Mouse (Mus musculus): ENCODE data around the gene Rhbdf1. TPM values are rescaled to one million over a fixed set of nuclear protein-coding genes. Genes with fewer than 3 reads are reported as not detected.

Gene Rhbdf1
- polyA plus RNA-seq, 1 experiment from 2014 or later, result 28.2 TPM

- Histone ChIP-seq H3K27me3 (ENCODE audit: control insufficient read depth, insufficient read depth, low read length) (no peaks in the 10 kb centered on the region), H3K27ac (ENCODE audit: low read depth, low read length) (peak overlapping the region; percentile 25; the same call in 1 of the 2 replicates), H3K4me3 (ENCODE audit: low read depth, low read length) (no peak overlapping the region), H3K4me1 (ENCODE audit: control insufficient read depth, insufficient read depth, low read length) (peaks cover 7% of the 10 kb centered on the region; the same call in 1 of the 2 replicates), H3K4me2 (no peak overlapping the region), H3K36me3 (ENCODE audit: control insufficient read depth, insufficient read depth, low read length) (no peaks in the 10 kb centered on the region; the same call in 1 of the 2 replicates), H3K9me3 (replicated peaks; ENCODE audit: control insufficient read depth, low read length) (no peaks in the 10 kb centered on the region), H3K9ac (ENCODE audit: low read depth, low read length) (no peak overlapping the region)
- 65% methylated on average over 10 of the region's 10 CpGs for WGBS (ENCODE audit: insufficient replicate concordance)
- peak; percentile 22; the same call in 1 of the 2 replicates for ATAC-seq (replicated peaks; ENCODE audit: insufficient number of reproducible peaks, low FRiP score, low TSS enrichment)
These were observed 40.7 kb upstream of the Rhbdf1 start for GRCm38 (mm10) chr11:32262674-32263415.

- 89% methylated on average over 3 of the region's 3 CpGs for WGBS (ENCODE audit: insufficient replicate concordance)
- no peak for ATAC-seq (replicated peaks; ENCODE audit: insufficient number of reproducible peaks, low FRiP score, low TSS enrichment)
These were observed 34.5 kb upstream of the Rhbdf1 start for GRCm38 (mm10) chr11:32256566-32256965.

GRCm38 (mm10) chr11:32256146-32256545 lies 34.0 kb upstream of the Rhbdf1 start:
- Histone ChIP-seq H3K4me3 (ENCODE audit: low read depth, low read length) (no peak overlapping the region), H3K9ac (ENCODE audit: low read depth, low read length) (peak overlapping the region; percentile 59), H3K9me3 (replicated peaks; ENCODE audit: control insufficient read depth, low read length) (no peaks in the 10 kb centered on the region), H3K36me3 (ENCODE audit: control insufficient read depth, insufficient read depth, low read length) (no peaks in the 10 kb centered on the region), H3K4me2 (peak overlapping the region; percentile 16; the same call in 1 of the 2 replicates), H3K27ac (ENCODE audit: low read depth, low read length) (peak overlapping the region; percentile 82), H3K27me3 (ENCODE audit: control insufficient read depth, insufficient read depth, low read length) (no peaks in the 10 kb centered on the region), H3K4me1 (ENCODE audit: control insufficient read depth, insufficient read depth, low read length) (no peaks in the 10 kb centered on the region)
- ATAC-seq (replicated peaks; ENCODE audit: insufficient number of reproducible peaks, low FRiP score, low TSS enrichment), result peak; percentile 89
- WGBS (ENCODE audit: insufficient replicate concordance), result 71% methylated on average over 1 of the region's 1 CpGs

More at GRCm38 (mm10) chr11:32256566-32256965, 34.5 kb upstream of the Rhbdf1 start:
- Histone ChIP-seq H3K4me3 (ENCODE audit: low read depth, low read length) (no peak overlapping the region), H3K9ac (ENCODE audit: low read depth, low read length) (peak overlapping the region; percentile 59), H3K4me1 (ENCODE audit: control insufficient read depth, insufficient read depth, low read length) (no peaks in the 10 kb centered on the region), H3K36me3 (ENCODE audit: control insufficient read depth, insufficient read depth, low read length) (no peaks in the 10 kb centered on the region), H3K27me3 (ENCODE audit: control insufficient read depth, insufficient read depth, low read length) (no peaks in the 10 kb centered on the region), H3K27ac (ENCODE audit: low read depth, low read length) (peak overlapping the region; percentile 82), H3K9me3 (replicated peaks; ENCODE audit: control insufficient read depth, low read length) (no peaks in the 10 kb centered on the region), H3K4me2 (peak overlapping the region; percentile 16; the same call in 1 of the 2 replicates)

DNA sequence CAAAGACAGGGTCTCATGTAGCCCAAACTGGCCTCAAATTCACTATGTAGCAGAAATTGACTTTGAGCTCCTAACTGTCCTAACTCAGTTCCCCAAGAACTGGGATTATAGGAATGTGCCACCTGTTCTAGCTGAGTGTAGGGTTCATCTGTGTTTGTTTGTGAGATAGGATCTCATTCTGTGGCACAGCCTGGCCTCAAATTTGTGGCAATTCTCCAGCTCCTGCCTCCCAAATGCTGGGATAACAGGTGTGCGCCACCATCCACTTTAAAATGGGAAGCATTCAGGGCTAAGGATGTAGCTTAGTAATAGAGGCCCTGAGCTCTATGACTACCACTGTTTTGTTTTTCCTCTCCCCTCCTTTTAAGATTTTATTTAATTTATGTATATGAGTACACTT lies 31.0 kb upstream of the Rhbdf1 start:
- H3K27ac ChIP-seq (ENCODE audit: low read depth, low read length), result 0 out of 2 replicates have a peak overlapping the region, but pooled peaks have one; percentile 16
- 0 out of 2 replicates have a peak, but pooled peaks cover 6% of the 10 kb centered on the region for H3K36me3 ChIP-seq (ENCODE audit: control insufficient read depth, insufficient read depth, low read length)
- H3K4me2 ChIP-seq, result no peak overlapping the region
- H3K4me3 ChIP-seq (ENCODE audit: low read depth, low read length), result no peak overlapping the region
- whole genome bisulfite sequencing (ENCODE audit: insufficient replicate concordance), result 88% methylated on average over 1 of the region's 1 CpGs
- no peaks in the 10 kb centered on the region for H3K4me1 ChIP-seq (ENCODE audit: control insufficient read depth, insufficient read depth, low read length)
- no peaks in the 10 kb centered on the region for H3K27me3 ChIP-seq (ENCODE audit: control insufficient read depth, insufficient read depth, low read length)
- no peak overlapping the region for H3K9ac ChIP-seq (ENCODE audit: low read depth, low read length)
- no peak for ATAC-seq (replicated peaks; ENCODE audit: insufficient number of reproducible peaks, low FRiP score, low TSS enrichment)
- no peaks in the 10 kb centered on the region for H3K9me3 ChIP-seq (replicated peaks; ENCODE audit: control insufficient read depth, low read length)

DNA sequence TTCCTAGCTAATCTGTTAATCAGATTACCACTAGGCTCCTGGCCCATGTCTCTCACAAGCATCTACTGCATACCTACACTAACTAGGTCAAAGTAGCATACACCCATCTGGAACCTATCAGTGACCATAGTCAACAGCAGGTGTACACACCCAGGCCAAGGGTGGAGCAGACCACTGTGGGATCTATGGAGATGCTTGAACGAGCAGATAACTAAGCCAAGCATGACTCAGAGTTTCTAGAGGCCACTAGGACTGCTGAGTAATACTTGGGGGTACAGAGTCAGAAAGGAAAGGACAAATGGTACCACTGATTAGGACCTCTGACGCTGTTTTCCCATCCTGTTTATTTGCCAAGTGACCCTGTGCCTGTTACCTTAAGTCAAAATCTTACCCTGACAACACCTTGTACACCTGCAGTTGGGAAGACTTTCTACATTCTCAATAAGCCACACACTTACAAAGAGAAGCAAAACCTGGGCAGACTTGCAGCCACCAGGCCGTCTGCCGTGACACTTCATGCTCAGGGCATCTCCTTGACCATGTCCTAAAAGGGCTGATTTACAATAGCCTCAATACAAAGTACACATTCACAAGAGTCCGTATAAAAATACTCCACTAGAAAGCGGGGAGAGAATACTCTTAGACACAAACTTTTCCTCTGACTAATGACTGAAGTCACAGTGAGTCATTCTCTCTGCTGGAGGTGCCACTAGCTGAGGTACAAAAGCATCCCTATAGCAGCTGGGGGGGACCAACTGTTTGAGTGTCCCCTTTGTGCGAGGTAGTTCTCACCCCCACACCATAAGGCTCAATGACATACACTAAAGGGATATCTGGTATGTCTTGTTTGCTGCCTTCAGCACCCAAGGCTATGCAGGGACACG lies 29.0 kb upstream of the Rhbdf1 start:
- ATAC-seq (replicated peaks; ENCODE audit: insufficient number of reproducible peaks, low FRiP score, low TSS enrichment), result peak; percentile 96
- Histone ChIP-seq H3K4me2 (no peak overlapping the region), H3K4me3 (ENCODE audit: low read depth, low read length) (no peak overlapping the region), H3K27ac (ENCODE audit: low read depth, low read length) (peak overlapping the region; percentile 57), H3K9ac (ENCODE audit: low read depth, low read length) (peak overlapping the region; percentile 2; the same call in 1 of the 2 replicates), H3K9me3 (replicated peaks; ENCODE audit: control insufficient read depth, low read length) (no peaks in the 10 kb centered on the region), H3K27me3 (ENCODE audit: control insufficient read depth, insufficient read depth, low read length) (no peaks in the 10 kb centered on the region), H3K4me1 (ENCODE audit: control insufficient read depth, insufficient read depth, low read length) (no peaks in the 10 kb centered on the region), H3K36me3 (ENCODE audit: control insufficient read depth, insufficient read depth, low read length) (peaks cover 13% of the 10 kb centered on the region; the same call in 1 of the 2 replicates)
- WGBS (ENCODE audit: insufficient replicate concordance), result 78% methylated on average over 8 of the region's 8 CpGs

DNA sequence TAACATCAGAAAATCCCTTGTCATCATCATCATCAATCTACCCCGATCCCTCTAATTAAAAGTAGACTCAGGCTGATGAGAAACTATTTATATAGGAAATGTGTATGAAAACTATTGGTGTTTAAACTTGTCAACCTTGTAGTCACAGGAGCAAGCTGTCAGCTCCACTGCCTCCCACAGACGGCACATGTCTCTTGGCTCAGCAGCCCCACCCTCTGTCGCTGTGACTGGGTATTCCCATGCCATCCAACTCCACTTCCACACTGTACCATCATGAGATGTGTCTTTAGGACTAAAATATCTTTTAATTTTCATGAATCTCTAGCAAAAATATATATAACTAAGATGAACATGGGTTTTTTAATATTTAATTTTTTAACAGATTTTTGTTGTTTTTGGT lies 26.2 kb upstream of the Rhbdf1 start:
- Histone ChIP-seq H3K9me3 (replicated peaks; ENCODE audit: control insufficient read depth, low read length) (no peaks in the 10 kb centered on the region), H3K27me3 (ENCODE audit: control insufficient read depth, insufficient read depth, low read length) (no peaks in the 10 kb centered on the region), H3K4me2 (no peak overlapping the region), H3K36me3 (ENCODE audit: control insufficient read depth, insufficient read depth, low read length) (peaks cover 14% of the 10 kb centered on the region; the same call in 1 of the 2 replicates), H3K4me1 (ENCODE audit: control insufficient read depth, insufficient read depth, low read length) (peaks cover 6% of the 10 kb centered on the region), H3K27ac (ENCODE audit: low read depth, low read length) (no peak overlapping the region), H3K4me3 (ENCODE audit: low read depth, low read length) (no peak overlapping the region), H3K9ac (ENCODE audit: low read depth, low read length) (no peak overlapping the region)
- no peak for ATAC-seq (replicated peaks; ENCODE audit: insufficient number of reproducible peaks, low FRiP score, low TSS enrichment)
- WGBS (ENCODE audit: insufficient replicate concordance), result 84% methylated on average over 3 of the region's 3 CpGs

- H3K9me3 ChIP-seq (replicated peaks; ENCODE audit: control insufficient read depth, low read length), result no peaks in the 10 kb centered on the region
- H3K4me1 ChIP-seq (ENCODE audit: control insufficient read depth, insufficient read depth, low read length), result peaks cover 10% of the 10 kb centered on the region
- H3K4me2 ChIP-seq, result no peak overlapping the region
- H3K27me3 ChIP-seq (ENCODE audit: control insufficient read depth, insufficient read depth, low read length), result no peaks in the 10 kb centered on the region
- peak overlapping the region; percentile 62 for H3K27ac ChIP-seq (ENCODE audit: low read depth, low read length)
- no peak overlapping the region for H3K4me3 ChIP-seq (ENCODE audit: low read depth, low read length)
- peaks cover 14% of the 10 kb centered on the region; the same call in 1 of the 2 replicates for H3K36me3 ChIP-seq (ENCODE audit: control insufficient read depth, insufficient read depth, low read length)
- ATAC-seq (replicated peaks; ENCODE audit: insufficient number of reproducible peaks, low FRiP score, low TSS enrichment), result no peak
- H3K9ac ChIP-seq (ENCODE audit: low read depth, low read length), result no peak overlapping the region
These were observed 25.0 kb upstream of the Rhbdf1 start for GRCm38 (mm10) chr11:32247068-32247467.

GRCm38 (mm10) chr11:32245614-32246013 lies 23.5 kb upstream of the Rhbdf1 start:
- WGBS (ENCODE audit: insufficient replicate concordance), result 82% methylated on average over 6 of the region's 6 CpGs
- Histone ChIP-seq H3K27ac (ENCODE audit: low read depth, low read length) (peak overlapping the region; percentile 93), H3K27me3 (ENCODE audit: control insufficient read depth, insufficient read depth, low read length) (no peaks in the 10 kb centered on the region), H3K9ac (ENCODE audit: low read depth, low read length) (no peak overlapping the region), H3K36me3 (ENCODE audit: control insufficient read depth, insufficient read depth, low read length) (peaks cover 16% of the 10 kb centered on the region), H3K9me3 (replicated peaks; ENCODE audit: control insufficient read depth, low read length) (no peaks in the 10 kb centered on the region), H3K4me1 (ENCODE audit: control insufficient read depth, insufficient read depth, low read length) (peaks cover 10% of the 10 kb centered on the region), H3K4me2 (no peak overlapping the region), H3K4me3 (ENCODE audit: low read depth, low read length) (no peak overlapping the region)
- ATAC-seq (replicated peaks; ENCODE audit: insufficient number of reproducible peaks, low FRiP score, low TSS enrichment), result peak; percentile 91

Data from heart, embryonic 11.5 days (tissue).